Mouse (Mus musculus) megakaryocyte, embryonic 14.5 days (primary cell): ENCODE measurements around the gene Zfp59.

Experiments
- FLI1 ChIP-seq: IDR thresholded peaks from 2 replicates; pipeline ENCODE4 v1.6.1; 2012; ENCODE audit warnings: low read length, inconsistent platforms, mixed read lengths
- GATA1 ChIP-seq: IDR thresholded peaks from 3 replicates; pipeline ENCODE4 v1.6.1; 2012; ENCODE audit warnings: mixed read lengths, low read length, inconsistent platforms, borderline replicate concordance

DNA sequence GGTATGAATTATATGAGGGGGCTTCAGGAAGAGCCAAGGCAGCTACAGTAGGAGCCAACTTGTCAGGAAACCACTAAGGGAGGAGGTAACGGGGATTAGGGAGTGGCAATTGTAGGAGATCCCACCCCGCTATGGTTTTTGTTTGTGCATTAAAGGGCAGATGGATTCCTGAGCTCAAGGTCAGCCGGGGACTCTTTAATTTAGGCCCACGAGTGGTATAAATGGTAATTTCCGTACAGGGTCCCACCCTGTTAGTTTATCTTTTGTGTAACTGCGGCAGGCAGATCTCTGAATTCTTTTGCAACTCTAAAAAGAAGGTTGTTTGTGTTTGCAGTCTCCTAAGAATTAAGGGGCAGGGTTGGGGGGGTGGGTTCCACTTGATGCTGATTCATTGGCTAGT lies 1.7 kb downstream of the Zfp59 start:
- TF ChIP-seq FLI1, result no peak
- no peak for TF ChIP-seq GATA1
